Mouse (Mus musculus) heart, embryonic 10.5 days (tissue): ENCODE results near the gene Txndc9. TPM values are rescaled to one million over a fixed set of nuclear protein-coding genes. Genes with fewer than 3 reads are reported as not detected.

Source experiments
- DNase-seq: peaks from one replicate; pipeline ENCODE4 v3.0.0-alpha.2; 2017; ENCODE audit warnings: low spot score
- H3K27ac ChIP-seq: fragments of 300-500 bp; sonication (generic); 2 replicates; pipeline ENCODE4 v1.5.1; 2016; ENCODE audit warnings: mild to moderate bottlenecking
- H3K27me3 ChIP-seq: fragments of 300-500 bp; sonication (generic); 2 replicates; pipeline ENCODE4 v1.6.1; 2016; ENCODE audit warnings: mild to moderate bottlenecking; ENCODE audit not compliant: poor library complexity, insufficient read depth, severe bottlenecking
- H3K36me3 ChIP-seq: fragments of 300-500 bp; sonication (generic); 2 replicates; pipeline ENCODE4 v1.6.1; 2016; ENCODE audit warnings: mild to moderate bottlenecking, moderate library complexity
- H3K4me1 ChIP-seq: fragments of 300-500 bp; sonication (generic); 2 replicates; pipeline ENCODE4 v1.6.1; 2016; ENCODE audit warnings: mild to moderate bottlenecking
- H3K4me3 ChIP-seq: fragments of 300-500 bp; sonication (generic); 2 replicates; pipeline ENCODE4 v1.5.1; 2016; ENCODE audit warnings: mild to moderate bottlenecking, moderate library complexity
- H3K9me3 ChIP-seq: fragments of 300-500 bp; sonication (generic); 2 replicates; pipeline ENCODE4 v1.6.1; 2016; ENCODE audit warnings: mild to moderate bottlenecking, moderate library complexity
- WGBS: fragments of 180-500 bp; shearing (Covaris S2); methylation state at CpG from one replicate; pipeline ENCODE4 v1.1.7; 2016; 5-methylcytosine and 5-hydroxymethylcytosine counted together
- polyA plus RNA-seq: library from polyadenylated mRNA; unstranded; fragments of >200 nt; fragmentation: Nextera tagmentation; extraction: Ambion mirVana; gene quantifications from 2 replicates; pipeline ENCODE4 v1.2.1, GENCODE M21; 2016

Txndc9 gene
- polyA plus RNA-seq, 1 experiment from 2014 or later: 143 TPM

GRCm38 (mm10) chr1:37958516-37958915 lies 39.2 kb downstream of the Txndc9 start:
- Histone ChIP-seq H3K4me1 (no peaks in the 10 kb centered on the region), H3K27ac (no peak overlapping the region), H3K36me3 (no peaks in the 10 kb centered on the region), H3K9me3 (no peaks in the 10 kb centered on the region), H3K27me3 (no peaks in the 10 kb centered on the region), H3K4me3 (no peak overlapping the region)
- DNase-seq: no peak
- 67% methylated on average over 2 of the region's 2 CpGs for WGBS

- Histone ChIP-seq H3K27me3 (no peaks in the 10 kb centered on the region), H3K4me1 (no peaks in the 10 kb centered on the region), H3K4me3 (no peak within 1 kb of the TSS), H3K27ac (no peak within 1 kb of the TSS), H3K36me3 (no peaks in the 10 kb centered on the region), H3K9me3 (no peaks in the 10 kb centered on the region)
- DNase-seq: no peak
- 78% methylated on average over 5 of the region's 5 CpGs for WGBS
These were observed 40.0 kb downstream of the Txndc9 start, which contains the start of gene Lyg1 for GRCm38 (mm10) chr1:37957659-37958058. TSS of gene Lyg1 (minus strand) at chr1:37957759.

DNA sequence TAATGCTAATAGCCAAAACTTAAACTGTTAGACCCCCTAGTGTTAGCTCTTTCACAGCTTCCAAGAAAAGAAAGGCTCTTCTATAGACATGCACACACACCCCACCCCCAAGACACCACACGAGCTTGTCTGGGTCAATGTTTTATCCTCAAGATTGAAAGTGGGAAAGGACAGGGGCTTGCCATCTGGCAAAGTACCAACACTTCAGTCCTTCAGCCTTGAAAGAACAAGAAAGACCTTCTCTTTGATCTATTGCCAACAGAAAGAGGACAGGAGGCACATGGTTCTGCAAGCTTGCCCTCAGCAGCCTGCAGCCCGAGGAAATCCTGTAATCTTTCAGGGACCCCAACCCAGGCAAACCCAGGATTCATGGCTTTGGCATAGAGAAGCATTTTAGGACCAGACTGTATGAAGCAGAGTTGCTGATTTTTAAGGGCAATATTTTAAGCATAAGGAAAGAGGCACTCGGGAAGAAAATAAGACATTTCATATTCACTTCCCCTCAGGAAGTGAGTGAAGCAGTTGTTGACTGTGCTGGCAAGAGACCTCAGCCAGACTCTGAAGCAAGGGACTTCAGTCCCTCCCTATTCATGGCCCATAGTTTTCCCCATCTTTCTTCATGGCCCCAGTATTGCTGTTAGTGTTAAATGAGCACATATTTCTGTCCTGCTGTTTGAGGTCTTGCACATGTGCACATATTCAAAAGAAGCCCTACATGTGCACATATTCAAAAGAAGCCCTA lies 40.8 kb downstream of the Txndc9 start:
- WGBS: 44% methylated on average over 3 of the region's 3 CpGs
- Histone ChIP-seq H3K27ac (no peak overlapping the region), H3K9me3 (no peaks in the 10 kb centered on the region), H3K36me3 (no peaks in the 10 kb centered on the region), H3K4me3 (no peak overlapping the region), H3K4me1 (no peaks in the 10 kb centered on the region), H3K27me3 (no peaks in the 10 kb centered on the region)
- no peak for DNase-seq

DNA sequence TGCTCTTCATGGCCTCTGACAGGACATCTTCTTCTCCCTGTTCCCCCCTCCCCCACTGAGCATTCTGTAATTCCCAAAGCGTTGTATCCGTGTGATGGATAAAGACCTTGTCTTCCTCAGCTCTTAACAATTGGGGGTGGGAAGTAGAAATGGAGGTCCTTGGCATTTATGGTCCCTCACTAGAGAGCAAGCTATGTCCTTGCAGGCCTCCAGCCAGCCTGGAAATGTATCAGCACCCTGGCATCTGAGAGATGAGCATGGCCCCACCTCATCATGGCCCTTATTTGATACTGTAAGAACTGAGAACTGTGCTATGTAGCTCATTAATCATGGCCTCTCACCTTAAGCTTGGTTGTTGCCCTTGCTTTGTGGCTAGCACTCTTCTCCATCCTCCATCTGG lies 42.4 kb downstream of the Txndc9 start:
- no peak overlapping the region for H3K27ac ChIP-seq
- H3K27me3 ChIP-seq: no peaks in the 10 kb centered on the region
- H3K36me3 ChIP-seq: no peaks in the 10 kb centered on the region
- no peak for DNase-seq
- no peaks in the 10 kb centered on the region for H3K9me3 ChIP-seq
- no peak overlapping the region for H3K4me3 ChIP-seq
- no peaks in the 10 kb centered on the region for H3K4me1 ChIP-seq
- 87% methylated on average over 2 of the region's 2 CpGs for WGBS

DNA sequence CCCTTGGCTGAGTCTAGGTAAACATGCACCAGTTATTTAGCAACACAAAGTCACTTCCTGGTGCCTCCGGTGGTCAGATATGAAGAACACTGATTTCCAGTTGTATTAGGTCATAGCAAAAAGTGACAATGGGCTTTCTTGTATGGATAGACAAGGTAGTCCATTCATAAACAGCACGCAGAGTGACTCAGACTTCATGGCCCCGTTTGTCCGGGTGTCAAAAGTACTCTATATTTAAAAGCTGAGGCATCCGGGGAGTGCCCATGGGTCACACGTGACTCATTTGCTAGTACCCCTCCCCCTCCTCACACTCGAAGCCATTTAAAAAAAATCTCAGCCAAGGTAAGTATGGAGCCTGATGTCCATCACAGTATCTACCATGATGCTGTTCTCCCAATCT lies 42.9 kb downstream of the Txndc9 start:
- Histone ChIP-seq H3K27me3 (no peaks in the 10 kb centered on the region), H3K9me3 (no peaks in the 10 kb centered on the region), H3K4me3 (no peak overlapping the region), H3K4me1 (no peaks in the 10 kb centered on the region), H3K27ac (no peak overlapping the region), H3K36me3 (no peaks in the 10 kb centered on the region)
- 57% methylated on average over 7 of the region's 7 CpGs for WGBS
- DNase-seq: no peak

- Histone ChIP-seq H3K36me3 (no peaks in the 10 kb centered on the region), H3K4me3 (no peak overlapping the region), H3K27ac (no peak overlapping the region), H3K4me1 (no peaks in the 10 kb centered on the region), H3K27me3 (no peaks in the 10 kb centered on the region), H3K9me3 (no peaks in the 10 kb centered on the region)
- no peak for DNase-seq
- 70% methylated on average over 2 of the region's 2 CpGs for WGBS
These were observed 48.8 kb downstream of the Txndc9 start for GRCm38 (mm10) chr1:37948906-37949305.

Other genes with a start within 250 kb of the Txndc9 start
- gene Tsga10, start 131.5 kb downstream of the Txndc9 start, polyA plus RNA-seq: 4.1 and 4.6 TPM in 2 replicates
- gene Lipt1, start 126.2 kb downstream of the Txndc9 start, polyA plus RNA-seq: 8.2 and 8.7 TPM in 2 replicates
- gene Mitd1, start 107.5 kb downstream of the Txndc9 start, polyA plus RNA-seq: 11.8 and 19.7 TPM in 2 replicates
- gene Mrpl30, start 107.4 kb downstream of the Txndc9 start, polyA plus RNA-seq: 245 and 262 TPM in 2 replicates
- gene Lyg2, start 81.4 kb downstream of the Txndc9 start, polyA plus RNA-seq: not detected in 2 replicates
- not detected in 2 replicates for gene Lyg1, start 40.1 kb downstream of the Txndc9 start, polyA plus RNA-seq
- gene Eif5b, start 117 bp upstream of the Txndc9 start, polyA plus RNA-seq: 21.6 and 29.5 TPM in 2 replicates
- gene Rev1, start 131.9 kb upstream of the Txndc9 start, polyA plus RNA-seq: 27.9 and 32.2 TPM in 2 replicates